Comparison of ENCODE assay signal across 13 mouse cellular contexts in the genomic region with DNA sequence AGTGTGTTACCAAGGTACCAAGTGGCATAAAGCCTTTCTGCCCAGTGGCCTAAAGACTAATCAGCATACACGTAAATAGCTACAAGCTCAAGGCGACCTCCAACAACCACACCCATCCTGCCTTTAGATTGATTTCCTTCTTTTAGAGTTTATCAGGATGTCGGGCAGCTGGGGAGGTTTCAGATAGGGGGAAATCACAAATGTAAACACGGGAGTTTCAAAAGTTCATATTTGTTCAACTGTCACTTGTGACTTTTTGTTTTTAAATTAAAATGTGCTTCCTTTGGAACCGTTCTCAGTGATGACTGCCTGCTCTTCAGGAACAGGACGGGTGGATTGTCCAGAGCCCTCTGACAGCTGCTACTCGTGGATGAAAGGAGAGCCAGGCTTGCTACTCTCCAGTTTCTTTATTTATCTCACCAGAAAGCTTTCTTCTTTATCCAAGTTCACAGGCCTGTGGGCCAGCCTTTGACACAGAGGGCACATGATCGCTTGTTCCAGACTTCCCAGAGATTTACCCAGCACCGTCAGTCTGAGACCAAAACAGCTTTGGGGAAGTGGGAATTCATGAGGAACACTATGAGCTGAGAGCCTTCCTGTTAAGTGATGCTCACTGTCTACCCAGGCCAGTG. TPM values are rescaled to one million over a fixed set of nuclear protein-coding genes. Genes with fewer than 3 reads are reported as not detected.
DNase-seq lines count a peak whose midpoint lies in the region; ATAC-seq lines count a peak whose summit lies in the region.
"Had no signal": no experiment of that assay in that cellular context is flagged by ENCODE, and none has a peak within 500 bp of the region (broad histone marks: within the 10 kb centered on the region; RNA-seq: fewer than 3 reads in every experiment).

No protein-coding gene starts in this region.

- no peaks in the 10 kb centered on the region for H3K9me3 ChIP-seq in limb, embryonic 15.5 days
- H3K9me3 ChIP-seq in limb, embryonic 10.5 days (replicated peaks) = 0 out of 2 replicates have a peak, but pooled peaks cover 2% of the 10 kb centered on the region
- H3K9me3 ChIP-seq in hindbrain, embryonic 16.5 days (ENCODE audit: control insufficient read depth, low read length) = no peaks in the 10 kb centered on the region
- H3K9me3 ChIP-seq: liver, embryonic 15.5 days had no signal

- H3K9ac ChIP-seq in limb, embryonic 15.5 days = no peak overlapping the region
- H3K9ac ChIP-seq in hindbrain, embryonic 16.5 days (ENCODE audit: low read depth, low read length) = no peak overlapping the region
- H3K9ac ChIP-seq: liver, embryonic 15.5 days had no signal

- 53% methylated on average over 9 of the region's 9 CpGs for WGBS in limb, embryonic 15.5 days
- WGBS in limb, embryonic 10.5 days = 68% methylated on average over 9 of the region's 9 CpGs
- 61% methylated on average over 9 of the region's 9 CpGs for WGBS in hindbrain, embryonic 16.5 days

- intact Hi-C loops in left cerebral cortex, postnatal 4 days (cut with DNase I) = no loop called here

- H3K4me3 ChIP-seq in limb, embryonic 15.5 days = no peak overlapping the region
- no peak overlapping the region for H3K4me3 ChIP-seq in limb, embryonic 10.5 days
- H3K4me3 ChIP-seq in hindbrain, embryonic 16.5 days (ENCODE audit: low read length) = no peak overlapping the region
- H3K4me3 ChIP-seq: liver, embryonic 15.5 days had no signal

- peaks cover 7% of the 10 kb centered on the region; the same call in 1 of the 2 replicates for H3K36me3 ChIP-seq in limb, embryonic 15.5 days
- H3K36me3 ChIP-seq in limb, embryonic 10.5 days = no peaks in the 10 kb centered on the region; the same call in 1 of the 2 replicates
- peaks cover 9% of the 10 kb centered on the region for H3K36me3 ChIP-seq in hindbrain, embryonic 16.5 days (ENCODE audit: control insufficient read depth, insufficient read depth, low read length)
- H3K36me3 ChIP-seq: liver, embryonic 15.5 days had no signal

- H3K27ac ChIP-seq in limb, embryonic 15.5 days = 0 out of 2 replicates have a peak overlapping the region, but pooled peaks have one; percentile 47
- no peak overlapping the region for H3K27ac ChIP-seq in limb, embryonic 10.5 days
- H3K27ac ChIP-seq in hindbrain, embryonic 16.5 days (ENCODE audit: low read depth, low read length) = no peak overlapping the region
- H3K27ac ChIP-seq: liver, embryonic 15.5 days had no signal

- no peak for DNase-seq in limb, embryonic 10.5 days (ENCODE audit: low spot score)
- peak; percentile 28 for DNase-seq in heart, adult 8-10 months (ENCODE audit: low spot score)
- peak; percentile 36 for DNase-seq in kidney, postnatal 14 days
- DNase-seq in frontal cortex, postnatal 36 days (ENCODE audit: low spot score in 2 of 2) = no peak
- DNase-seq in left cerebral cortex, postnatal 4 days = no peak

- ATAC-seq in limb, embryonic 15.5 days (ENCODE audit: insufficient number of reproducible peaks, low FRiP score, low TSS enrichment, low read depth) = no peak
- ATAC-seq in megakaryocyte progenitor cell, adult 5-6 weeks (replicated peaks; ENCODE audit: poor library complexity) = peak; percentile 44; the same call in 1 of the 2 replicates
- ATAC-seq in hindbrain, embryonic 16.5 days = no peak

- H3K4me1 ChIP-seq in limb, embryonic 15.5 days = 0 out of 2 replicates have a peak, but pooled peaks cover 5% of the 10 kb centered on the region
- no peaks in the 10 kb centered on the region for H3K4me1 ChIP-seq in limb, embryonic 10.5 days
- no peaks in the 10 kb centered on the region for H3K4me1 ChIP-seq in hindbrain, embryonic 16.5 days (ENCODE audit: control insufficient read depth, insufficient read depth, low read depth, low read length)
- H3K4me1 ChIP-seq: liver, embryonic 15.5 days had no signal

- H3K27me3 ChIP-seq in limb, embryonic 15.5 days = no peaks in the 10 kb centered on the region
- no peaks in the 10 kb centered on the region for H3K27me3 ChIP-seq in limb, embryonic 10.5 days (ENCODE audit: low read depth, poor library complexity, severe bottlenecking)
- H3K27me3 ChIP-seq in hindbrain, embryonic 16.5 days (replicated peaks; ENCODE audit: control insufficient read depth, insufficient read depth, low read length) = no peaks in the 10 kb centered on the region
- H3K27me3 ChIP-seq: liver, embryonic 15.5 days had no signal

- no peak overlapping the region for H3K4me2 ChIP-seq in limb, embryonic 15.5 days
- no peak overlapping the region for H3K4me2 ChIP-seq in hindbrain, embryonic 16.5 days (ENCODE audit: low read length)
- H3K4me2 ChIP-seq: liver, embryonic 15.5 days had no signal

RNA-seq across cellular contexts. Expression of a gene that starts 23.0 kb away (rescaled TPM):
- not detected in 2 replicates for polyA plus RNA-seq in limb, embryonic 15.5 days (2015; fragmentation: Nextera tagmentation; extraction: Ambion mirVana)
- polyA plus RNA-seq in limb, embryonic 10.5 days (2016; fragmentation: Nextera tagmentation; extraction: Ambion mirVana) = not detected in 2 replicates
- not detected for total RNA-seq in heart, adult 8-10 months (2022)
- total RNA-seq in megakaryocyte progenitor cell, adult 5-6 weeks (2015) = not detected in 2 replicates
- not detected in 2 replicates for total RNA-seq in megakaryocyte progenitor cell, adult 5-6 weeks (2017)
- not detected in 2 replicates for polyA plus RNA-seq in hindbrain, embryonic 16.5 days (2015; fragmentation: Nextera tagmentation; extraction: Ambion mirVana)
- not detected for total RNA-seq in left cerebral cortex, postnatal 4 days (2021)
- total RNA-seq: heart, postnatal 14 days; layer of hippocampus, postnatal 14 days had no signal
- polyA plus RNA-seq: forebrain, embryonic 11.5 days; liver, embryonic 15.5 days; stomach, embryonic 14.5 days had no signal

RNA-seq across cellular contexts. Expression of a gene that starts 33.1 kb away (rescaled TPM):
- polyA plus RNA-seq in limb, embryonic 15.5 days (2015; fragmentation: Nextera tagmentation; extraction: Ambion mirVana) = 16.1 and 17.5 TPM in 2 replicates
- polyA plus RNA-seq in limb, embryonic 10.5 days (2016; fragmentation: Nextera tagmentation; extraction: Ambion mirVana) = 11.1 and 11.4 TPM in 2 replicates
- 1 to 10 TPM; 3.8 to 4.5 (median 4.3) TPM for total RNA-seq in heart, adult 8-10 months (2022)
- 1.8 and 2.2 TPM in 2 replicates for total RNA-seq in megakaryocyte progenitor cell, adult 5-6 weeks (2015)
- total RNA-seq in megakaryocyte progenitor cell, adult 5-6 weeks (2017) = 0.92 and 1.9 TPM in 2 replicates
- 7.1 and 10.5 TPM in 2 replicates for polyA plus RNA-seq in hindbrain, embryonic 16.5 days (2015; fragmentation: Nextera tagmentation; extraction: Ambion mirVana)
- total RNA-seq in left cerebral cortex, postnatal 4 days (2021) = 1 to 10 TPM; 5.5 to 6.6 TPM

Comparison
In these comparisons a context has a peak if more than half of its experiments do, and no peak if none do; other contexts are left out.
1. DNase-seq: peak in heart, adult 8-10 months (single experiment) and kidney, postnatal 14 days (single experiment); none in limb, embryonic 10.5 days (single experiment), frontal cortex, postnatal 36 days (0 of 2) and left cerebral cortex, postnatal 4 days (single experiment).